8 mouse cellular contexts compared by ENCODE assay signal in genomic region chr6:136620361-136621139, GRCm38 (mm10). TPM values are rescaled to one million over a fixed set of nuclear protein-coding genes. Genes with fewer than 3 reads are reported as not detected.
DNase-seq lines count a peak whose midpoint lies in the region; ATAC-seq lines count a peak whose summit lies in the region.

No protein-coding gene starts in this region.

- H3K4me3 ChIP-seq in embryonic facial prominence, embryonic 11.5 days (ENCODE audit: low read depth, low read length), result no peak overlapping the region
- no peak overlapping the region for H3K4me3 ChIP-seq in limb, embryonic 11.5 days (ENCODE audit: low read depth, low read length)

- no peaks in the 10 kb centered on the region for H3K27me3 ChIP-seq in embryonic facial prominence, embryonic 11.5 days (ENCODE audit: control insufficient read depth, insufficient read depth, low read length)
- H3K27me3 ChIP-seq in limb, embryonic 11.5 days (ENCODE audit: control insufficient read depth, insufficient read depth, low read length), result no peaks in the 10 kb centered on the region
- no peaks in the 10 kb centered on the region for H3K27me3 ChIP-seq in splenic B cell, adult 2 months (ENCODE audit: control insufficient read depth, insufficient read depth, low read length, poor library complexity, severe bottlenecking)

- no peaks in the 10 kb centered on the region for H3K9me3 ChIP-seq in embryonic facial prominence, embryonic 11.5 days (replicated peaks; ENCODE audit: control insufficient read depth, low read length)
- H3K9me3 ChIP-seq in limb, embryonic 11.5 days (ENCODE audit: control insufficient read depth, low read length), result no peaks in the 10 kb centered on the region

- WGBS in embryonic facial prominence, embryonic 11.5 days, result 47% methylated on average over 17 of the region's 17 CpGs
- 45% methylated on average over 17 of the region's 17 CpGs for WGBS in limb, embryonic 11.5 days

- no peak overlapping the region for H3K9ac ChIP-seq in embryonic facial prominence, embryonic 11.5 days (replicated peaks; ENCODE audit: low read length)
- no peak overlapping the region for H3K9ac ChIP-seq in limb, embryonic 11.5 days (ENCODE audit: low read length)

- H3K27ac ChIP-seq in embryonic facial prominence, embryonic 11.5 days (replicated peaks; ENCODE audit: low read depth, low read length), result no peak overlapping the region
- H3K27ac ChIP-seq in limb, embryonic 11.5 days (replicated peaks; ENCODE audit: low read depth, low read length), result no peak overlapping the region

- H3K4me2 ChIP-seq in embryonic facial prominence, embryonic 11.5 days (ENCODE audit: low read depth, low read length), result no peak overlapping the region
- H3K4me2 ChIP-seq in limb, embryonic 11.5 days (ENCODE audit: low read depth, severe bottlenecking), result no peak overlapping the region

- no peaks in the 10 kb centered on the region for H3K36me3 ChIP-seq in embryonic facial prominence, embryonic 11.5 days (replicated peaks; ENCODE audit: control insufficient read depth, insufficient read depth, low read depth, low read length)
- H3K36me3 ChIP-seq in limb, embryonic 11.5 days (ENCODE audit: control insufficient read depth, insufficient read depth, low read length), result no peaks in the 10 kb centered on the region
- no peaks in the 10 kb centered on the region for H3K36me3 ChIP-seq in splenic B cell, adult 2 months (ENCODE audit: control insufficient read depth, insufficient read depth, low read length, poor library complexity, severe bottlenecking)

- ATAC-seq in embryonic facial prominence, embryonic 11.5 days (replicated peaks; ENCODE audit: insufficient number of reproducible peaks, low FRiP score, low TSS enrichment, low read depth), result 0 out of 2 replicates have a peak, but pooled peaks have one; percentile 34
- no peak for ATAC-seq in limb, embryonic 11.5 days (ENCODE audit: insufficient number of reproducible peaks, low FRiP score, low TSS enrichment, low read depth)
- 0 out of 2 replicates have a peak, but pooled peaks have one; percentile 63 for ATAC-seq in monocyte, adult 5-6 weeks (replicated peaks; ENCODE audit: insufficient number of reproducible peaks, low FRiP score, low TSS enrichment, poor library complexity, severe bottlenecking)

- DNase-seq in 3134 (ENCODE audit: extremely low read depth, insufficient read length, low spot score), result peak; percentile 32
- DNase-seq in adrenal gland, adult 8-10 months, result peak; percentile 50
- DNase-seq in embryonic facial prominence, embryonic 11.5 days (ENCODE audit: low spot score), result peak; percentile 96
- peak; percentile 92 for DNase-seq in heart, adult 11 months
- peak; percentile 54 for DNase-seq in kidney, adult 11 months
- peak; percentile 95 for DNase-seq in limb, embryonic 11.5 days (ENCODE audit: low spot score)
- DNase-seq in splenic B cell, adult 2 months (ENCODE audit: low read depth, low spot score), result peak; percentile 87

- H3K4me1 ChIP-seq in embryonic facial prominence, embryonic 11.5 days (ENCODE audit: control insufficient read depth, insufficient read depth, low read length), result no peaks in the 10 kb centered on the region
- H3K4me1 ChIP-seq in limb, embryonic 11.5 days (ENCODE audit: control insufficient read depth, insufficient read depth, low read length), result no peaks in the 10 kb centered on the region

RNA-seq across cellular contexts. Expression of gene Plbd1, which starts 41.2 kb away (rescaled TPM):
- total RNA-seq in adrenal gland, adult 8-10 months (2022), result 10 to 100 TPM in 3 of 4 experiments, 1 to 10 TPM in 1; 7.6 to 20.9 (median 15.8) TPM
- polyA plus RNA-seq in embryonic facial prominence, embryonic 11.5 days (2014; fragmentation: Nextera tagmentation; extraction: Ambion mirVana), result 1.9 and 2.5 TPM in 2 replicates
- 0.94 and 1.5 TPM in 2 replicates for polyA plus RNA-seq in limb, embryonic 11.5 days (2014; fragmentation: Nextera tagmentation; extraction: Ambion mirVana)
- 233 to 370 TPM (median 331 TPM) in 3 replicates for total RNA-seq in monocyte, adult 5-6 weeks (2017)

Comparison
In these comparisons a context has a peak if more than half of its experiments do, and no peak if none do; other contexts are left out.
1. DNase-seq: peak in every context shown above with its lines; median percentile 96 in embryonic facial prominence, embryonic 11.5 days; 95 in limb, embryonic 11.5 days; 92 in heart, adult 11 months; 87 in splenic B cell, adult 2 months; 54 in kidney, adult 11 months; 50 in adrenal gland, adult 8-10 months; 32 in 3134.
2. RNA of gene Plbd1, which starts 41.2 kb away (total RNA-seq): 233 to 370 TPM in monocyte, adult 5-6 weeks; 7.6 to 20.9 TPM in adrenal gland, adult 8-10 months; every median in the first group is over 10 times any median in the second.